ENCODE assay signal across 9 mouse cellular contexts in genomic region chr8:46281536-46281935, GRCm38 (mm10). TPM values are rescaled to one million over a fixed set of nuclear protein-coding genes. Genes with fewer than 3 reads are reported as not detected.
A peak's percentile ranks its signal among the peaks of the same experiment; 100 is the strongest.
DNase-seq lines count a peak whose midpoint lies in the region; ATAC-seq and TF ChIP-seq lines count a peak whose summit lies in the region.
"Had no signal": no experiment of that assay in that cellular context is flagged by ENCODE, and none has a peak within 500 bp of the region (broad histone marks: within the 10 kb centered on the region; RNA-seq: fewer than 3 reads in every experiment).

No protein-coding gene starts in this region.

- peak; percentile 87 for TF ChIP-seq CTCF in intestine, postnatal 0 days (IDR thresholded peaks at IDR 0.05; ENCODE audit: low read depth)
- peak; percentile 87 for TF ChIP-seq CTCF in liver, adult 2 months (IDR thresholded peaks at IDR 0.05; ENCODE audit: low read depth, low read length)

- no peak overlapping the region for H3K9ac ChIP-seq in midbrain, embryonic 11.5 days (ENCODE audit: low read length)
- H3K9ac ChIP-seq in midbrain, embryonic 16.5 days (ENCODE audit: low read depth, low read length) = no peak overlapping the region
- no peak overlapping the region for H3K9ac ChIP-seq in intestine, postnatal 0 days (ENCODE audit: low read depth, low read length)
- H3K9ac ChIP-seq in liver, adult 2 months (ENCODE audit: low read depth, low read length) = no peak overlapping the region

- no peak overlapping the region for H3K4me3 ChIP-seq in midbrain, embryonic 11.5 days (ENCODE audit: low read depth, low read length)
- H3K4me3 ChIP-seq in midbrain, embryonic 16.5 days (ENCODE audit: low read depth, low read length) = no peak overlapping the region
- no peak overlapping the region for H3K4me3 ChIP-seq in intestine, postnatal 0 days (ENCODE audit: low read depth, low read length)
- H3K4me3 ChIP-seq in liver, adult 2 months (ENCODE audit: insufficient read depth, low read depth, low read length) = no peak overlapping the region

- no peak for ATAC-seq in midbrain, embryonic 11.5 days (ENCODE audit: low FRiP score)
- ATAC-seq in midbrain, embryonic 16.5 days = no peak
- no peak for ATAC-seq in intestine, postnatal 0 days

- WGBS in midbrain, embryonic 11.5 days = 17% methylated on average over 13 of the region's 13 CpGs
- 13% methylated on average over 13 of the region's 13 CpGs for WGBS in midbrain, embryonic 16.5 days
- 11% methylated on average over 13 of the region's 13 CpGs for WGBS in intestine, postnatal 0 days
- 7% methylated on average over 13 of the region's 13 CpGs for WGBS in liver, adult 2 months

- no peaks in the 10 kb centered on the region for H3K9me3 ChIP-seq in midbrain, embryonic 11.5 days (ENCODE audit: control insufficient read depth, low read length)
- H3K9me3 ChIP-seq in midbrain, embryonic 16.5 days (replicated peaks; ENCODE audit: control insufficient read depth, low read length, poor library complexity, severe bottlenecking) = no peaks in the 10 kb centered on the region
- H3K9me3 ChIP-seq in intestine, postnatal 0 days (ENCODE audit: control insufficient read depth) = no peaks in the 10 kb centered on the region

- no peak for TF ChIP-seq POLR2A in liver, adult 2 months (IDR thresholded peaks at IDR 0.05; ENCODE audit: extremely low read depth, insufficient read depth, low read length)

- H3K79me2 ChIP-seq in liver, adult 2 months (ENCODE audit: control insufficient read depth, insufficient read depth, low read length) = no peaks in the 10 kb centered on the region

- no peak overlapping the region for H3K4me2 ChIP-seq in midbrain, embryonic 11.5 days
- H3K4me2 ChIP-seq in midbrain, embryonic 16.5 days (ENCODE audit: low read length) = no peak overlapping the region
- no peak overlapping the region for H3K4me2 ChIP-seq in intestine, postnatal 0 days (replicated peaks; ENCODE audit: low read depth)

- no peak overlapping the region for H3K27ac ChIP-seq in midbrain, embryonic 11.5 days (ENCODE audit: low read depth, low read length)
- no peak overlapping the region for H3K27ac ChIP-seq in midbrain, embryonic 16.5 days (ENCODE audit: low read length)
- no peak overlapping the region; the same call in 1 of the 2 replicates for H3K27ac ChIP-seq in intestine, postnatal 0 days (ENCODE audit: low read depth, low read length)
- no peak overlapping the region for H3K27ac ChIP-seq in liver, adult 2 months (replicated peaks; ENCODE audit: insufficient read depth, low read depth, low read length)

- no peaks in the 10 kb centered on the region for H3K36me3 ChIP-seq in midbrain, embryonic 11.5 days (ENCODE audit: control insufficient read depth, insufficient read depth, low read length)
- no peaks in the 10 kb centered on the region for H3K36me3 ChIP-seq in midbrain, embryonic 16.5 days (ENCODE audit: control insufficient read depth, insufficient read depth, low read length)
- H3K36me3 ChIP-seq in intestine, postnatal 0 days (ENCODE audit: control insufficient read depth, insufficient read depth) = no peaks in the 10 kb centered on the region
- H3K36me3 ChIP-seq in liver, adult 2 months (ENCODE audit: control insufficient read depth, insufficient read depth, low read length) = no peaks in the 10 kb centered on the region

- no peaks in the 10 kb centered on the region; the same call in 1 of the 2 replicates for H3K27me3 ChIP-seq in midbrain, embryonic 11.5 days (ENCODE audit: control insufficient read depth, insufficient read depth, low read length)
- H3K27me3 ChIP-seq in midbrain, embryonic 16.5 days (ENCODE audit: control insufficient read depth, insufficient read depth, low read depth, low read length) = no peaks in the 10 kb centered on the region
- H3K27me3 ChIP-seq in intestine, postnatal 0 days (replicated peaks; ENCODE audit: control insufficient read depth, insufficient read depth, low read length) = no peaks in the 10 kb centered on the region
- H3K27me3 ChIP-seq in liver, adult 2 months (ENCODE audit: control insufficient read depth, insufficient read depth, low read length) = no peaks in the 10 kb centered on the region

- no peaks in the 10 kb centered on the region for H3K4me1 ChIP-seq in midbrain, embryonic 11.5 days (ENCODE audit: control insufficient read depth, insufficient read depth, low read length)
- H3K4me1 ChIP-seq in midbrain, embryonic 16.5 days (ENCODE audit: control insufficient read depth, insufficient read depth, low read length) = no peaks in the 10 kb centered on the region
- H3K4me1 ChIP-seq in intestine, postnatal 0 days (replicated peaks; ENCODE audit: control insufficient read depth, insufficient read depth, low read length) = no peaks in the 10 kb centered on the region
- H3K4me1 ChIP-seq in liver, adult 2 months (ENCODE audit: control insufficient read depth, insufficient read depth, low read length) = no peaks in the 10 kb centered on the region

- DNase-seq in midbrain, embryonic 11.5 days (ENCODE audit: low spot score, missing footprints) = peak; percentile 93
- DNase-seq in brain, adult 2 months (ENCODE audit: low read depth, low spot score) = peak; percentile 74
- peak; percentile 57 for DNase-seq in forelimb bud, embryonic 11.5 days (ENCODE audit: low read depth, low spot score)
- DNase-seq in liver, adult 2 months (ENCODE audit: extremely low read depth, low read depth, low spot score) = peak; percentile 45
- peak; percentile 80 for DNase-seq in retina, embryonic 14.5 days (ENCODE audit: low spot score)
- peak; percentile 39 for DNase-seq in urinary bladder, adult 2 months (ENCODE audit: low spot score)

RNA-seq across cellular contexts. Expression of gene Helt, which starts 12.9 kb away (rescaled TPM):
- polyA plus RNA-seq in midbrain, embryonic 11.5 days (2014; fragmentation: Nextera tagmentation; extraction: Ambion mirVana) = 48.9 and 49.0 TPM in 2 replicates
- 2.8 and 3.2 TPM in 2 replicates for polyA plus RNA-seq in midbrain, embryonic 16.5 days (2015; fragmentation: Nextera tagmentation; extraction: Ambion mirVana)
- polyA plus RNA-seq in intestine, postnatal 0 days (2015; fragmentation: Nextera tagmentation; extraction: Ambion mirVana) = not detected in 2 replicates
- not detected in 2 replicates for total RNA-seq in liver, adult 2 months (2014; rRNA removed)
- not detected in 2 replicates for polyA plus RNA-seq in liver, adult 2 months (2012; rRNA removed)
- polyA plus RNA-seq in urinary bladder, adult 2 months (2012; rRNA removed) = not detected in 2 replicates
- polyA plus RNA-seq: neural tube, embryonic 14.5 days had no signal

Comparison
In these comparisons a context has a peak if more than half of its experiments do, and no peak if none do; other contexts are left out.
1. RNA of gene Helt, which starts 12.9 kb away (polyA plus RNA-seq): 48.9 to 49.0 TPM in midbrain, embryonic 11.5 days; 2.8 to 3.2 TPM in midbrain, embryonic 16.5 days, not detected in urinary bladder, adult 2 months, not detected in intestine, postnatal 0 days and not detected in liver, adult 2 months; every median in the first group is over 10 times any median in the second.
2. DNase-seq: peak in every context shown above with its lines; median percentile 93 in midbrain, embryonic 11.5 days; 80 in retina, embryonic 14.5 days; 74 in brain, adult 2 months; 57 in forelimb bud, embryonic 11.5 days; 45 in liver, adult 2 months; 39 in urinary bladder, adult 2 months.